Mouse (Mus musculus): Measurements from ENCODE around the gene Dffa.
A peak's percentile ranks its signal among the peaks of the same experiment; 100 is the strongest.
"Not testable (repeated sequence)": the region's sequence is repeated elsewhere in the genome, so short reads cannot be mapped to it uniquely, and the experiment has no call there.

Gene Dffa

DNA sequence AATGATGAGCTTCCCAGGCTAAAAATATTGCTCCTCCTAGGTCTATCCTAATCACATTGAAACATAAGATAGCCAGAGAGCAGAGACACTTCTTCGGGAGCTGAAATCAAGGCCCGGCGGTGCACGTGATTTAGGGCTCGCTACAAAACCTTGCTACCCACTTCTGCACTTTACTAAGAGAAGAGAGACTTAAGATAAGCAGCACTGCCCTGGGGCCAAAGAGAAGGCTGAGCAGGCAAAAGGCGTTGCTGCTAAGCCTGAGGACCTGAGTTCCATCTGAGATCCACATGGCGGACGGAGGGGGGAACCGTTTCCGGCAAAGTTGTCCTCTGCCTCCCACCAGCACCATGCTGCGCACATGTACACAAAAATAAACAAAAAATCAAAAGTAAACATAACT, 5.4 kb upstream of the Dffa start:
- no peak for DNase-seq (ENCODE audit: low spot score)

- DNase-seq (ENCODE audit: low spot score), result peak; percentile 61
Observed at GRCm38 (mm10) chr4:149099369-149100017, 4.5 kb upstream of the Dffa start, which contains the start of gene Pex14. TSS of gene Pex14 (minus strand) at chr4:149099876.

DNA sequence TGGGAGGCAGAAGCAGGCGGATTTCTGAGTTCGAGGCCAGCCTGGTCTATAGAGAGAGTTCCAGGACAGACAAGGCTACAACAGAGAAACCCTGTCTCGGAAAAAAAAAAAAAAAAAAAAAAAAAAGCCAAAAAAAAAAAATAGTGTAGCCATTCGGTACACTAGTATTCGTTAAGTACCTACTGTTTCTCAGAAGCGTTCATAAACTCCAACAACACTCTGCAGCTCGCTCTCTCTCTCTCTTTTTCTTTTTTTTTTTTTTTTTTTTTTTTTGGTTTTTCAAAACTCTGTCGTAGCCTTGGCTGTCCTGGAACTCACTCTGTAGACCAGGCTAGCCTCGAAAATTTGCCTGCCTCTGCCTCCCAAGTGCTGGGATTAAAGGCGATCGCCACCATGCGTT, 3.5 kb upstream of the Dffa start:
- DNase-seq (ENCODE audit: low spot score), result not testable (repeated sequence)

- DNase-seq (ENCODE audit: low spot score), result no peak
Observed at GRCm38 (mm10) chr4:149101456-149101855, 2.5 kb upstream of the Dffa start.

DNA sequence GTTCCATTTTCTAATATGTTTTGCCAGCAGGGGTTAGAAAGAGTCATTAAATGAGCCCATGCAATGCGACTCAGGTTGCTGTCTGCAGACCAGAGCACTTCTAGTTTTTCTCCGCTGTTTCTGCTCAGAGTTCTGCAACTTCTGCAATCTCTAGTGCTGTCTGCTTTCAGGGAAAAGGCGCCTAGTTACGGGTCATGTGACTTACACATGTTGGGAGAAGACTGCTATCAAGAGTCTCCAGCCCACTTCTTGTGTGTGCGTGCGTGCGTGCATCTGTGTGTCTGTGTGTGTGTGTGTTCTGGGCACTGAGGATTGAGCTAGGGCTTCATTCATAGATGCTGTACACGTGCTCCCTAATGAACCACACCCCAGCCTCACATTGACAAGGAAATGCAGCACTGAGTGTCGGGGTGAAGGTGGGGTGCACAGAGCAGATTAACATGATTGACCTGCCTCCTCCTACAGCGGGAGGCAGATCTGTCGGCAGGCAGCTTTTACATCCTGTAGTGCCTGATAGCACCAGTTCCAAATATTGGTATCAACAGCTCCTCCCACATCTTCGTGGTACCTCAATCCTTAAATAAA, 16.1 kb downstream of the Dffa start:
- not testable (repeated sequence) for DNase-seq (ENCODE audit: low spot score)

DNA sequence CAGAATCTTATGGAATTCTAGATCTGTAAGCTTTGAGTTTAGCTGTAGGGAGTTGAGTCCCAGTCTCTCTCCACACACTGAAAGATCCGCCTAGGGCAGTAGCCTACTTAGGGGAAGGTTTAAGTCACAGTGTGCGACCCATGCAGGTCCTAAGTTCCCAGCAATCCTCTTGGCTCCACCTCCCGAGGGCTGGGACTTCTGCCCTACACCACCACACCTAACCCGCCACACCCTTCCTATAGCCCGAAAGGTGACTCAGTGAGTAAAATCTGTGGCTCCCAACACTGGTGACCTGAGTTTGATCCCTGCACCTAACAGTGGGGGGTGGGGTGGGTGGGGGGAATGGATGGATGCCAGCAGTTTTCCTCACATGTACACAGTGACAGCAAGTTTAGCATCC, 19.5 kb downstream of the Dffa start:
- DNase-seq (ENCODE audit: low spot score), result no peak

DNA sequence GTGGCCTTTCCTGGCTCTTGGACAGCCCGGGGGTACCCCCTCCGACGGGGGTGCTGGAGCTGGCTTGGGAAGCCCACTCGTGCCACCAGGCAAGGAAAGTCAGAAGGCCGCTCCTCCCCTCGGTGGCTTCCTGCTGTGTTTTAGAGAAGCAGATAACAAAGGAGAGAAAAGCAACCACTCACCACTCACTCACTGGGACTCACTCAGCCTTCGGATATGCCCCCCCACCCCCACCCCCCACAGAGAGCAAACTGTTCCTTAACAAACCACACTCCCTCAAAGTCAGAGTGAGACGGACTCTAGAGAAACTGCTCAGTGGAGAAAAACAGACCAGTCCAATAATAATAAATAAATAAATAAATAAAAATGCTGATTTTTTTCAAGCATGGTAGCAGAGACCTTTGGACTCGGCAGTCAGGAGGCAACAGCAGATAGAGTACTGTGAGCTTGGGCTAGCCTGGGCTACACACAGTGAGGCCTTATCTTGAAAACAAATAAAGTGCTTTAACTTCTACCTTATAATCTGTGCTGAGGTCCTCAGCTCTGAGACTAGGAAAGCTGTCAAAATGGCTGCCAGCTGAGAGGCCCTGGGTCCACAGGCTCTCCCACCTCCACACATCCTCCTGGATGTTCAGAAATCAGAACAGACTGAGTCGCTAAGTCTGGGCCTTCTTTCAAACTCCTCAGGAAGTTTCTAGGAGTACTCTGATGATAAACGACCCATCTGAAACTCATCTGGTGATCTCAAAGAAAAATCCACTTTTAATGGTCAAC, 21.6 kb downstream of the Dffa start:
- no peak for DNase-seq (ENCODE audit: low spot score)

DNA sequence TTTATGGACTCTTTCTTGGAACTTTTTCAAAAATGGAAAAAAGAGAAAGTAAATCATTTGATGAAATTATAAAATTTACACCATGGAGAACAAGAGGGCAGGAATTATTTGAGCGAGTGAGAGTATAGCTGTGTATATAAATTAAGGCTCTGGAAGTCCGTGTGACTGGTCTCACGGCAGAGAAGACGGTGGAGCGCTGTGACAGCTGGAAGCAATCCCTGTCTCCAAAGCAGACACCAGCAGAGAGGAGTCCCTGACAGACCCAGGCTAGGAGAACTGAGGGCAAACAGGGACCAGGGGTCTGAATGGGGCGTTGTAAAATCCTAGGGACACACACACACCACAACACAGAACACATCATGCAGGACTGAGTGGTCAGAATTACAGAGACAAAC, 22.2 kb downstream of the Dffa start:
- DNase-seq (ENCODE audit: low spot score), result no peak

DNA sequence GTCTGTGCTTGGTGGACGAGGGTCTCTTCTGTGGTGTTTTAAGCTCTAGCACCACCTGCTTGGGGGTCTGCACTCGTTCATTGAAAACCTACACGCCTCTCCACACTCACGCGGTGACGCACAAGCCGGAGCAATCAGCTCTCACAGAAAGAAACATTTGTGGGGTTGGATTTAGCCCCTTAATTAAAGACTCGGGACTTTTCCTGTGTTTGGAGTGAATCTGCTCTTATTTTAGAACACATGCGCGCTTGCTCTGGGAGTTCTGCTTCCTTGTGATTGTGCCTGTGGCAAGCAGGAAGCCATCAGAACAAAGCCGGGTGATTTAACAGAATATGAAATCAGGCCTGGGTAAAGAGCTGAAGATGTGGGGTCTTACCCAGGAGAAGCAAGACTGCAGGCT, 22.7 kb downstream of the Dffa start, which contains the start of gene Cort:
Cort (minus strand) TSS at position 101 of the 400 bp plus-strand sequence.
- DNase-seq (ENCODE audit: low spot score), result no peak

DNA sequence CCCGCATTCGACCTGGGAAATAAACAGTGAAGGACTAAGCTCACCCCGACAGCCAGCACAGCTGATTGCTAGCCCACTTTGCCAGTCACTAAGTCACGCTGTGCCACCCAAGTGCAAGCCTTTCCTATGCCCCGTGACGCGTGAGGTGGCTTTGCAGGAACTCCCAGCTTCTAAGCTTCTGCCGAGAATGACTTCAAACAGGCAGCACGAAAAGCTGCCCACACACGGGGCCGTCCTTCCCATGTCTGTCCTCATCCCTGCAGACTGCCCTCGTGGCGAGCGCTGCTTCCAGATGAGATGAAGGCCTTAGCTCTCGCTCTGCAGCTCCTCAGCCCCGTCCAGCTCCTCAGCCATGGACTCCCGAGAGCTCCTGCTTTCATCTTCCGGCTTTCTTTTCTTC, 24.5 kb downstream of the Dffa start:
- no peak for DNase-seq (ENCODE audit: low spot score)

DNA sequence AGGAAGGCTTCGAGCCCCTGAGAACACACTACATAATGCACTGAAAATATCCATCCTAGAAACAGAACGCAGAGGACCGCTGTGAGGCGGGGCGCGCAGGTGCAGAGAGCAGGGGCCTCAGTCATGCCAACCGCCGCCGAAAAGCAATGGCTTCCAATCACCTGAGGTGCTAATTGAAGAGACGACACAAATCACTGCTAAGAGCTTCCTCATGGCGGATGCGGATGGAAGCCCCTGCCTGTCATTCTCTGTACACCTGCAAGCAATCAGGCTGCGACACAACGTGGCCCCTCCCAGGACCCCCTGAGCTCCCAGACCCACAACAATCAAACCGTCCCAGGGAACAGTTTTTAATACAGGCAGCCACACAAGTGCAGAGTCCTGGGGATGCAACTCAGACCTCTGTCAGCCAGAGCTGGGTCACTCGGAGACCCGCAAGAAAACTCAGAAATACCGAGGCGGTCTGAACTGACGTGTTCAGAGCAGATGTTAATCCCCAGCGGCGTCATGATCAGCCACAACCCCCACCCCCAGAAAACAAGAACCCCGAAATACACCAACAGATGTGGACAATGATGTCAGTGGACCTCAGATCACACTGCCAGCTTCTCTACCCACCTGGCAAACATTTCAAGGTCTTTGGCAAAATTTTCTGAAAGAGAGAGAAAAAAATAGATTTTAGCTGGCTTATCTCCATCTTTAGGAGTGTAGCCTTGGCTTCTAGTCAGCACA, 27.2 kb downstream of the Dffa start:
- DNase-seq (ENCODE audit: low spot score), result no peak

GRCm38 (mm10) chr4:149131789-149132565, 28.0 kb downstream of the Dffa start:
- no peak for DNase-seq (ENCODE audit: low spot score)

DNA sequence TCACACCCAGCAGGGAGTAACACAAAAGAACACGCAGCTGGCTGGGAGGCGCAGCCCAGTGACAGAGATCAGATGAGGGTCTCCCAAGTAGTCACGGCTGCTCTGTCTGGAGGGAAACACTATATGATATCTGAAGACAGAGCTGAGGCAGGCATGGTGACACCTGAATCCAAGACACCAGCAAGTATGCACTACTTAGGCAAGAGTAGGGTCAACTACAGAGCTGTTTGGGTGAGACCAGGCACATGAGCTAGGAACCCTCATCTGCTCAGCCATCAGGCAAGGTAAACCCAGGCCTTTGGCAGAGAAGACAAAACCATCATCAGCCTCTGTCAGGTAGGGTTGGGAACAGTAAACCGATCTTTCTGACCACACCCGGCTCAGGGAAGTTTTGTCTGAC, 29.4 kb downstream of the Dffa start:
- DNase-seq (ENCODE audit: low spot score), result no peak

DNA sequence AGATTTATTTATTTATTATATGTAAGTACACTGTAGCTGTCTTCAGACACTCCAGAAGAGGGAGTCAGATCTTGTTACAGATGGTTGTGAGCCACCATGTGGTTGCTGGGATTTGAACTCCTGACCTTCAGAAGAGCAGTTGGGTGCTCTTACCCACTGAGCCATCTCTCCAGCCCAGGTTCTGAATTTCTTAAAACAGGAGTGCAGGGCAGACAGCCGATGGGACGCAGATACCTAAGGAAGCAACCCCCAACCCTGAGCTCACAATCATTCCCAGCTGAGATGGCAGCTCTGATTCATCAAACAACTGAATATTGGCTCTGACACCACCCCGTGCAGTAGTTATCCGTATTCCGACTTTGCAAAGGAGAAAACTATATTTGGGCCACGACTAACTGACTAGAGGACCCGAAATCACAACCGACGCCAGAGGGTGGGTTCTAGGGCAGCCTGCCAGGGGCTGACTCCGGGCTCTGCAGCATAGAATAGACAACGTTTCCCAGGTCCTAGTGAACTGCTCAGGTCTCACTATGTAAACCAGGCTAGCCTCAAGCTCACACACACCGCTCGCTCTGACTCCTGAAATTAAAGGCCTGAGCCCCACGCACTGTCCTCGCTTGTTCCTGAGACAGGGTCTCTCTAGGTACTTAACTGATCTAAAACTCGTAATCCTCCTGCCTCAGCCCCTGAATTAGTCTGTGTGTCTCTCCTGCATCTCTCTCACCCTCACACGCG, 32.3 kb downstream of the Dffa start:
- no peak for DNase-seq (ENCODE audit: low spot score)

- peak; percentile 76 for DNase-seq (ENCODE audit: low spot score)
Observed at GRCm38 (mm10) chr4:149136982-149137770, 33.2 kb downstream of the Dffa start, which contains the start of gene Cenps. TSS of gene Cenps (minus strand) at chr4:149137629.

DNA sequence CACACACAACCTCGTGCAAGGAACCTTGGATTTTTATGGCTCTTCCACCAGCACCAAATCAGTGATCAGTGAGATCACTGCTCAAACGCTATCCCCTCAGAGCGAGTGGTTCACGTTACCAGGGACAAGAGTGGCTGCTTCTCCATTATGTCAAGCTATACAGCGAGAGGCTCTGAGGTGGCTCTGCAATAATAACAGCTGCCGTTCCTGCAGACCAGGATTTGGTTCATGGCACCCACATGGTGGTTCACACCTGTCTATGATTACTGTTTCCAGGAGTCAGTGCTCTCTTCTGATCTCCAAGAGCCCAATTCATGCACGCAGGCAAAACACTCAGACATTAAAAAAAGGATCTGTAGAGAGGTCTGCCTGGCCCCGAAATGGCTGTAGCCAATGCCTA, 34.6 kb downstream of the Dffa start:
- DNase-seq (ENCODE audit: low spot score), result no peak

- no peak for DNase-seq (ENCODE audit: low spot score)
Observed at GRCm38 (mm10) chr4:149143594-149143993, 39.6 kb downstream of the Dffa start.

DNA sequence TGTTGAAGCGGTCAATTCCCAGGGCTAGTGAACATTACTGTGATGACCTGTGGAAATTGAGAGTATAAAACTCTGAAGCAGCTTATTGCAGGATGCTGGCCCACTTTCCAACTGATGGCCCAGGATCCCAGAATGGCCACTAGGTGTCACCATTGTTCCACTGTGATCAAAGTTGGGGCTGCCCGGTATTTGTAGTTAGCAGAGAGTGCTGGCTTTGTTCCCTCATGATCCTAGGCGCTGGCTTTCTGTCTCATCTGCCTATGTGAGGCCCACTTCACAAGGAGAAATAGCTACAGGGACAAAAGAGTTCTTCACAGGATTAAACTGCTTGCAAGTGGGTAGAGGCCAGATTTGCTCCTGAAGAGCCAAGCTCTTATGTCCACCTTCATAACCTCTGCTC, 40.5 kb downstream of the Dffa start:
- peak; percentile 40 for DNase-seq (ENCODE audit: low spot score)

- DNase-seq (ENCODE audit: low spot score), result no peak
Observed at GRCm38 (mm10) chr4:149145151-149145550, 41.2 kb downstream of the Dffa start.

DNA sequence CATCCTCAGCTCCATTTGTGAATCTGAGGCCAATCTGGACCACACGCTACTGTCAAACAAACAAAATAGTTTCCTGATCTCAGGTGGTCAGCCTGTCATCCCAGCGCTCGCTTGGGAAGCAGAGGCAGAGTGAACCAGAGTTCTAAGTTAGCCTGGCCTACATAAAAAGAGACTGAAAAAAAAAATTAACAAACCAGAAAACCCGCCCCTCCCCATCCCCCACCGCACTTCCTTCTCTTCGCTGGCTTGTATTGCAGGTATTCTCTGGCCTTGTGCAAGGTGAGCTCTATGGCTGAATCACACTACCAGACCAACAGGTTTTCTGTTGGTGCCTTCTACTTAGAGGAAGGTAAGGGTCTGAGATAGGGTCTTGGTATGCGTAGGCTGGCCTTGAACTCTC, 43.6 kb downstream of the Dffa start:
- no peak for DNase-seq (ENCODE audit: low spot score)

Measured in urinary bladder, postnatal 10 days (tissue).